Mouse (Mus musculus) stomach, embryonic 15.5 days (tissue): Measurements from ENCODE around the gene Gng2. TPM values are rescaled to one million over a fixed set of nuclear protein-coding genes. Genes with fewer than 3 reads are reported as not detected.

Source experiments
- ATAC-seq: fragments of 200-750 bp; cut with Nextera tagmentation; 2 replicates; pipeline ENCODE4 v1.8.0; 2017; ENCODE audit warnings: low read depth, moderate number of reproducible peaks, moderate TSS enrichment; ENCODE audit not compliant: insufficient read depth, low FRiP score
- H3K27ac ChIP-seq: fragments of 300-500 bp; sonication (generic); 2 replicates; pipeline ENCODE4 v1.5.1; 2015; ENCODE audit warnings: mild to moderate bottlenecking, inconsistent platforms
- H3K27me3 ChIP-seq: fragments of 300-500 bp; sonication (generic); replicated peaks from 2 replicates; pipeline ENCODE4 v1.6.1; 2015; ENCODE audit warnings: inconsistent platforms
- H3K36me3 ChIP-seq: fragments of 300-500 bp; sonication (generic); 2 replicates; pipeline ENCODE4 v1.6.1; 2015; ENCODE audit warnings: inconsistent platforms
- H3K4me1 ChIP-seq: fragments of 300-500 bp; sonication (generic); 2 replicates; pipeline ENCODE4 v1.6.1; 2015; ENCODE audit warnings: inconsistent platforms
- H3K4me2 ChIP-seq: fragments of 300-500 bp; sonication (generic); 2 replicates; pipeline ENCODE4 v1.6.1; 2015; ENCODE audit warnings: mild to moderate bottlenecking, inconsistent platforms
- H3K4me3 ChIP-seq: fragments of 300-500 bp; sonication (generic); replicated peaks from 2 replicates; pipeline ENCODE4 v1.5.1; 2015; ENCODE audit warnings: inconsistent platforms
- H3K9ac ChIP-seq: fragments of 300-500 bp; sonication (generic); 2 replicates; pipeline ENCODE4 v1.6.1; 2015; ENCODE audit warnings: inconsistent platforms
- H3K9me3 ChIP-seq: fragments of 300-500 bp; sonication (generic); 2 replicates; pipeline ENCODE4 v1.6.1; 2016; ENCODE audit warnings: inconsistent platforms
- WGBS: fragments of 180-500 bp; shearing (Covaris S2); methylation state at CpG from one replicate; pipeline ENCODE4 v1.1.7; 2015; 5-methylcytosine and 5-hydroxymethylcytosine counted together
- polyA plus RNA-seq: library from polyadenylated mRNA; unstranded; fragments of >200 nt; fragmentation: Nextera tagmentation; extraction: Ambion mirVana; gene quantifications from 2 replicates; pipeline ENCODE4 v1.2.1, GENCODE M21; 2015

Gene Gng2
- polyA plus RNA-seq, 1 experiment from 2014 or later = 45.5 TPM

- Histone ChIP-seq H3K9ac (no peak overlapping the region), H3K4me1 (no peaks in the 10 kb centered on the region), H3K27ac (no peak overlapping the region), H3K36me3 (no peaks in the 10 kb centered on the region), H3K4me2 (no peak overlapping the region), H3K4me3 (no peak overlapping the region), H3K27me3 (no peaks in the 10 kb centered on the region), H3K9me3 (no peaks in the 10 kb centered on the region)
- WGBS = 79% methylated on average over 8 of the region's 8 CpGs
- ATAC-seq = no peak
These were observed 15.6 kb upstream of the Gng2 start for GRCm38 (mm10) chr14:19992873-19993569.

DNA sequence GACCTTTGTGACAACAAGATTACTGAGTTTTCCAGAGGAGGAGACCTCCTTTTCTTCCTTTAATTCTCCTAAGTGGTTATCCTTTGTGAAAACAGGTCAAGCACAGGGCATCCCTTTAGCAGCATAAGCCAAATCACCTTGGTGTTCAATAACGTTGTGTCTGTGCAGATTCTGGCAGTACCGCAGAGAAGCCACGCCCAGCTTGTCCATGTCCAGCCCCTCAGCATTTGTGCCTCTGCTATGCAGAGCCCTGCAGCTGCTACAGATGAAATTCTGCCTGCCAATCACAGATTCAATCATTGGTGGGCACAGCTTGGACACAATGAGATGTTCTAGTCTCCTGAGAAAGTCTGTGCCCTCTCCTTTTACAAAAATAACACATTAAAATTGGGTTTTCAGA is 14.4 kb upstream of the Gng2 start:
- no peaks in the 10 kb centered on the region for H3K27me3 ChIP-seq
- no peaks in the 10 kb centered on the region for H3K36me3 ChIP-seq
- WGBS = 39% methylated on average over 3 of the region's 3 CpGs
- ATAC-seq = no peak
- no peak overlapping the region for H3K27ac ChIP-seq
- no peak overlapping the region for H3K4me2 ChIP-seq
- H3K9ac ChIP-seq = no peak overlapping the region
- H3K9me3 ChIP-seq = no peaks in the 10 kb centered on the region
- peaks cover 3% of the 10 kb centered on the region; the same call in 1 of the 2 replicates for H3K4me1 ChIP-seq
- no peak overlapping the region for H3K4me3 ChIP-seq

- 52% methylated on average over 1 of the region's 1 CpGs for WGBS
- no peaks in the 10 kb centered on the region for H3K27me3 ChIP-seq
- H3K4me1 ChIP-seq = peaks cover 15% of the 10 kb centered on the region
- H3K9me3 ChIP-seq = no peaks in the 10 kb centered on the region
- H3K4me2 ChIP-seq = no peak overlapping the region
- H3K4me3 ChIP-seq = no peak overlapping the region
- no peaks in the 10 kb centered on the region for H3K36me3 ChIP-seq
- ATAC-seq = no peak
- no peak overlapping the region for H3K27ac ChIP-seq
- H3K9ac ChIP-seq = no peak overlapping the region
These were observed 13.1 kb upstream of the Gng2 start for GRCm38 (mm10) chr14:19990436-19990993.

- no peak overlapping the region for H3K27ac ChIP-seq
- no peak overlapping the region for H3K4me2 ChIP-seq
- no peaks in the 10 kb centered on the region for H3K27me3 ChIP-seq
- H3K36me3 ChIP-seq = no peaks in the 10 kb centered on the region
- H3K9ac ChIP-seq = no peak overlapping the region
- no peak for ATAC-seq
- peaks cover 26% of the 10 kb centered on the region for H3K4me1 ChIP-seq
- no peak overlapping the region for H3K4me3 ChIP-seq
- no peaks in the 10 kb centered on the region for H3K9me3 ChIP-seq
- 83% methylated on average over 3 of the region's 3 CpGs for WGBS
These were observed 11.0 kb upstream of the Gng2 start for GRCm38 (mm10) chr14:19988410-19988809.

- peak overlapping the region; percentile 48 for H3K4me2 ChIP-seq
- H3K9me3 ChIP-seq = no peaks in the 10 kb centered on the region
- H3K36me3 ChIP-seq = no peaks in the 10 kb centered on the region
- WGBS = 7% methylated on average over 8 of the region's 8 CpGs
- H3K27ac ChIP-seq = peak overlapping the region; percentile 90
- no peak overlapping the region for H3K9ac ChIP-seq
- H3K27me3 ChIP-seq = no peaks in the 10 kb centered on the region
- H3K4me1 ChIP-seq = peaks cover 26% of the 10 kb centered on the region
- ATAC-seq = no peak
- H3K4me3 ChIP-seq = peak overlapping the region; percentile 12; the same call in 1 of the 2 replicates
These were observed 10.0 kb upstream of the Gng2 start for GRCm38 (mm10) chr14:19987358-19987834.

- Histone ChIP-seq H3K4me1 (peaks cover 26% of the 10 kb centered on the region), H3K4me2 (peak overlapping the region; percentile 48), H3K9ac (no peak overlapping the region), H3K27ac (peak overlapping the region; percentile 90), H3K9me3 (no peaks in the 10 kb centered on the region), H3K36me3 (no peaks in the 10 kb centered on the region), H3K27me3 (no peaks in the 10 kb centered on the region), H3K4me3 (peak overlapping the region; percentile 18)
- WGBS = 3% methylated on average over 13 of the region's 13 CpGs
- peak; percentile 42 for ATAC-seq
These were observed 9.4 kb upstream of the Gng2 start for GRCm38 (mm10) chr14:19986614-19987357.

DNA sequence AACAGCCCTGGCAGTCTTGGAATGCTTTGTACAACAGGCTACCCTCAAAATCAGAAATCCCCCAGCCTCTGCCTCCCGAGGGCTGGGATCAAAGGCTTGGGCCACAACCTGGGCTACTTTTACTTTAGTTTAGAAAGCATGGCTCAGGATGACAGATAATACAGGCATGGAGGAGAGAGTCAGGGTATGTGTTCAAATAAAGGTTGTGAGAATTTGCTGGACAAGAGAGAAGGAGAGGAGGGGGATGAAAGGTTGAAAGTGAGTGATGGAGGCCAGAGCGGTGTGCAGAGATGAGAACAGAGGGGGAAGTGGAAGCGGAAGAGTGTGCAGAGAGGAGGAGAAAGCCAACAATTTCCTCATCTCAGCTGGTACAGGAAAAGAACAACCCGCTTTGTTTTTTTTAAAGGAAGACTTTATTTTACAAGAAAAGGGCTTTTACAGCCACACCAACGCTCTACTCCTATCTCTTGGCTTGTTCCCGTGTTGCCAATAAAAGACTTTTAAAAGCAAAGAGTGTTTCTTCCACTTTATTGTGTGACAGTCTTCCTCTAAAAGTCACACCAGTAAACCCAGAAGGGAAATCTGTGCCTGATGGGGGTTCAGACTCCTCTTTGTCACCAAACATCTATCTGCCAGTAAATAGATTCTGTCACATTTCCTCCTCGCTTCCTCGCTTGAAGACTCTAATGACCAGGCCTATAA is 8.6 kb upstream of the Gng2 start:
- no peaks in the 10 kb centered on the region for H3K9me3 ChIP-seq
- 44% methylated on average over 8 of the region's 8 CpGs for WGBS
- no peak overlapping the region for H3K9ac ChIP-seq
- H3K27me3 ChIP-seq = no peaks in the 10 kb centered on the region
- peak overlapping the region; percentile 90 for H3K27ac ChIP-seq
- no peaks in the 10 kb centered on the region for H3K36me3 ChIP-seq
- peak overlapping the region; percentile 48; the same call in 1 of the 2 replicates for H3K4me2 ChIP-seq
- no peak for ATAC-seq
- H3K4me3 ChIP-seq = no peak overlapping the region
- H3K4me1 ChIP-seq = peaks cover 26% of the 10 kb centered on the region

DNA sequence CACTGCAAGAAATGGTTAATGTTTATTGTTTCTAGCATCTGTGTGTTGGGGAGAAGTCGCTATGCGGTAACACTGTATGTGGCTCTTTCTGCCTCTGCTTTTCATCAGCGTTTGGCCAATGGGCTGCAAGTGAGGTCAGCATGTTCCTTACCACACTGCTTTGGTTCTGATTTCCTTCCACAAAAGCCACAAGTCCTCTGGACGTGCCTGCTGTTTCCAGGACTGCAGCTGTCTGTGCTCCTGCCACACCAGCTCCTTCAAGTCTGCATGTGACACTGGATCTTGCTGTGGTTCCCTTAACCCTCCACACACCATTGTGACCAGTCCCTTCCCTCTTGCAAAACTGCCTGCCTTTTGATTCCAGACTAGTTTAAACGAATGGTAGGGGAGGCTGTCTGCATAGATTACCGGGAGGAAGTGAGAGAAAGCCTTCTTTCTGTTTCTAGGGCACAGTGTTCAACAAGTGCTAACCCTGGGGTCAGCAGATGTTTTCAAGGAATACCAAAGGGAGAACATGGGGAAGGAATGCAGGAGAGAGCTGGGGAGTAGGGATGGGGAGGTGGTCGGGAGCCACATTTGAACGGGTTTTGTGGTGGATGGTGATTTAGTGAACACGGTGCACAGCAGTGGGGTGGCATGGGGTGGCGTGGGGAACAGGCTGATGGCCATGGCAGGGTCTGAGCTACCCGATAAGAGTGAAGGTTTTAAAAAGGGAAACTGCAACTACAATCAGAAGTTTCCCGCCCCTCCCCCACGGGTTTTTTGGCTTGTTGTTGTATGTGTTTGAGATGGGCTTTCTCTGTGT is 7.9 kb upstream of the Gng2 start:
- H3K36me3 ChIP-seq = no peaks in the 10 kb centered on the region
- H3K4me1 ChIP-seq = peaks cover 26% of the 10 kb centered on the region
- no peak overlapping the region for H3K4me3 ChIP-seq
- no peaks in the 10 kb centered on the region for H3K9me3 ChIP-seq
- peak; percentile 47; the same call in 1 of the 2 replicates for ATAC-seq
- 15% methylated on average over 13 of the region's 13 CpGs for WGBS
- H3K4me2 ChIP-seq = peak overlapping the region; percentile 14; the same call in 1 of the 2 replicates
- H3K9ac ChIP-seq = no peak overlapping the region
- peak overlapping the region; percentile 90 for H3K27ac ChIP-seq
- no peaks in the 10 kb centered on the region for H3K27me3 ChIP-seq

DNA sequence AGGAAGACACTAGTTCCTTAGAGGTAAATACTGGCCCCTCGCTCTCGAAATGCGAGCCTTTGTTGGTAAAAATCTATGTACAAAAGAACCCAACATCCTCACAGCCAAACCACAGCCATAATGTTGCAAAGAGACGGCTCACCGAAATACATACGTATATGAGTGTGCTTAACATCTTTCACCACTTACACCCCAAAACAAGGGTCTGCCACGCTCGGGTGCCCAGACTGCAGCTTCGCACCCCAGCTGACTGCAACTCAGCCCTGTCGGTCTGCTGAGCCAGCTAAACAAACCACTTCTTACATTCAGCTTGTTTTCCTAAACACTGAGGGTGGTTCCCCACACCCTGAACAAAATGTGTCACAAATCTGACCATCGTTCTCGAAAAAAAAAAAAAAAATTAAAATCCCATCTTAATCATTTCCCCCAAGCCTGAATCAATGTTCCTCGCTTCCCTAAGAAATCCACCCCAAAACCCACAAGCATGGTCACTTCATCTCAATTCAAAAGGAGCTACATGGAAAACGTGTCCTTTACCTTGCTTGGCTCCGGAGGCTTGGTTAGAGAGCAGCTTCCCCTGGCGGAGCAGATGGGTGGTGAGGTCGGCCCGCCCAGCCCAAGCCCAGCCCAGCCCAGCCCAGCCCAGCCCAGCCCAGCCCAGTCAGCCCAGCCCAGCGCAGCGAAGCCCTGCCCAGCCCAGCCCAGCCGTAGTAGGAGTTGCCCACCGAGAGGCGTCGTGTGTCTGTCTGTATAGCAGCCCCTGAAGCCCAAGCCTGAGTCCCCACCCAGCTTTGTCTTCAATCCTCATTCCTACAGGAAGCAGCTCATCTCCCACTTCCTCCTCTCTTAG is 781 bp downstream of the Gng2 start:
- Histone ChIP-seq H3K27ac (peak overlapping the region; percentile 80), H3K27me3 (no peaks in the 10 kb centered on the region), H3K36me3 (no peaks in the 10 kb centered on the region), H3K9ac (peak overlapping the region; percentile 41; the same call in 1 of the 2 replicates), H3K4me1 (peaks cover 12% of the 10 kb centered on the region; the same call in 1 of the 2 replicates), H3K4me2 (peak overlapping the region; percentile 67), H3K4me3 (peak overlapping the region; percentile 50), H3K9me3 (no peaks in the 10 kb centered on the region)
- WGBS = 2% methylated on average over 24 of the region's 24 CpGs
- ATAC-seq = peak; percentile 92

DNA sequence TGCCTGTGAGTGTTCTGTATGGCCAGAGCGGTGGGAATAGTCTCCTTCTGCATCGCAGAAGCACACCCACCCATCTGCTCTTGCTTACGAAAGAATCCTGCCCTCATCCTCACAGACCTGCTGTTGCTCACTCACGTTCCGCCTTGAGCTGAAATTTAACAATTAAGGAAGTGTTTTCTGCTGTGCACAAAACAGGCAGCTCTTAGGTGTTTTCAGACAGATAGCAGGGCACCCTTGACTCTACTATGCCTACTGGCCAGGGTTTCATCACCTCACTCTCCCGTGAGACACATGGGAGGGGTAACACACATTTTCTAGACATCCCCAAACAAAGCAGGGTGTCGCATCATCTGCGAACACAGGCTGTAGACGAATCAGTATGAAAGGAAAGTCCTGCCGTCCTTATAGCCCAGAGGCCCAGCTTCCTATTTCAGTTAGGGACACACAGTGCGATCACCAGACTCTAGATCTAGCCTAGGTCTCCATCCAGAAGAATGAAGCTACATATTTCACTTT is 2.4 kb downstream of the Gng2 start:
- Histone ChIP-seq H3K9me3 (no peaks in the 10 kb centered on the region), H3K36me3 (no peaks in the 10 kb centered on the region), H3K4me3 (peak overlapping the region; percentile 23), H3K9ac (no peak overlapping the region), H3K27me3 (no peaks in the 10 kb centered on the region), H3K4me1 (peaks cover 22% of the 10 kb centered on the region; the same call in 1 of the 2 replicates), H3K4me2 (peak overlapping the region; percentile 43), H3K27ac (0 out of 2 replicates have a peak overlapping the region, but pooled peaks have one; percentile 13)
- ATAC-seq = no peak
- 41% methylated on average over 11 of the region's 11 CpGs for WGBS
